ENCODE assay signal across 8 mouse cellular contexts in genomic region chr4:150087161-150087889, GRCm38 (mm10). TPM values are rescaled to one million over a fixed set of nuclear protein-coding genes. Genes with fewer than 3 reads are reported as not detected.
A peak's percentile ranks its signal among the peaks of the same experiment; 100 is the strongest.
DNase-seq lines count a peak whose midpoint lies in the region; ATAC-seq lines count a peak whose summit lies in the region.

Gene Gpr157 (plus strand): TSS chr4:150087365.

- H3K4me2 ChIP-seq in heart, embryonic 14.5 days (ENCODE audit: low read length), result peak within 1 kb of the TSS; percentile 96
- peak within 1 kb of the TSS; percentile 92 for H3K4me2 ChIP-seq in liver, embryonic 13.5 days
- peak within 1 kb of the TSS; percentile 98 for H3K4me2 ChIP-seq in stomach, embryonic 16.5 days (ENCODE audit: low read depth, low read length)

- H3K27ac ChIP-seq in brown adipose tissue, adult 24 weeks (replicated peaks; ENCODE audit: low read depth, low read length), result peak within 1 kb of the TSS; percentile 24; the same call in 1 of the 2 replicates
- peak within 1 kb of the TSS; percentile 71 to 87 for H3K27ac ChIP-seq in heart, embryonic 14.5 days (replicated peaks in 1 of 2; ENCODE audit: control insufficient read depth in 1 of 2, insufficient read depth in 1 of 2, low read depth in 2 of 2, low read length in 2 of 2)
- H3K27ac ChIP-seq in liver, embryonic 13.5 days, result no peak within 1 kb of the TSS
- H3K27ac ChIP-seq in stomach, embryonic 16.5 days (ENCODE audit: low read length), result peak within 1 kb of the TSS; percentile 74

- peak; percentile 91 for DNase-seq in CD4-positive helper T cell, adult 2 months (ENCODE audit: low read depth, low spot score)
- DNase-seq in fibroblast of lung, adult 2 months (ENCODE audit: low read depth), result peak; percentile 90
- DNase-seq in kidney, postnatal 14 days, result peak; percentile 96
- DNase-seq in liver, embryonic 13.5 days, result peak; percentile 79
- peak; percentile 92 for DNase-seq in neural tube, embryonic 10.5 days (ENCODE audit: extremely low spot score, low spot score)

- H3K9ac ChIP-seq in heart, embryonic 14.5 days (ENCODE audit: low read length), result peak within 1 kb of the TSS; percentile 85
- H3K9ac ChIP-seq in liver, embryonic 13.5 days, result peak within 1 kb of the TSS; percentile 64; the same call in 1 of the 2 replicates
- peak within 1 kb of the TSS; percentile 80 for H3K9ac ChIP-seq in stomach, embryonic 16.5 days (ENCODE audit: low read length)

- no peaks in the 10 kb centered on the region; the same call in 1 of the 2 replicates for H3K36me3 ChIP-seq in heart, embryonic 14.5 days (ENCODE audit: control insufficient read depth, insufficient read depth, low read length)
- no peaks in the 10 kb centered on the region for H3K36me3 ChIP-seq in liver, embryonic 13.5 days
- no peaks in the 10 kb centered on the region for H3K36me3 ChIP-seq in stomach, embryonic 16.5 days (ENCODE audit: control insufficient read depth, insufficient read depth, low read length)

- no peaks in the 10 kb centered on the region for H3K27me3 ChIP-seq in heart, embryonic 14.5 days (ENCODE audit: control insufficient read depth, insufficient read depth, low read length)
- peaks cover 43% of the 10 kb centered on the region for H3K27me3 ChIP-seq in liver, embryonic 13.5 days
- no peaks in the 10 kb centered on the region for H3K27me3 ChIP-seq in stomach, embryonic 16.5 days (ENCODE audit: control insufficient read depth, insufficient read depth, low read length)

- peak within 1 kb of the TSS; percentile 79 for H3K4me3 ChIP-seq in brown adipose tissue, adult 24 weeks (ENCODE audit: insufficient read depth, low read depth, low read length)
- H3K4me3 ChIP-seq in heart, embryonic 14.5 days (ENCODE audit: control insufficient read depth in 1 of 2, insufficient read depth in 1 of 2, low read depth in 1 of 2, low read length in 2 of 2), result peak within 1 kb of the TSS; percentile 66 to 71
- peak within 1 kb of the TSS; percentile 62 for H3K4me3 ChIP-seq in liver, embryonic 13.5 days (replicated peaks)
- peak within 1 kb of the TSS; percentile 73 for H3K4me3 ChIP-seq in stomach, embryonic 16.5 days (replicated peaks; ENCODE audit: low read length)

- H3K9me3 ChIP-seq in heart, embryonic 14.5 days (ENCODE audit: control insufficient read depth, low read length), result no peaks in the 10 kb centered on the region
- no peaks in the 10 kb centered on the region for H3K9me3 ChIP-seq in liver, embryonic 13.5 days (replicated peaks)
- H3K9me3 ChIP-seq in stomach, embryonic 16.5 days (replicated peaks; ENCODE audit: control insufficient read depth, low read length), result no peaks in the 10 kb centered on the region

- peak; percentile 93 for ATAC-seq in heart, embryonic 14.5 days (ENCODE audit: insufficient number of reproducible peaks, insufficient read depth, low FRiP score, low read depth)
- ATAC-seq in liver, embryonic 13.5 days (ENCODE audit: low read depth), result peak; percentile 97
- ATAC-seq in stomach, embryonic 16.5 days (ENCODE audit: insufficient read depth, low FRiP score), result peak; percentile 96

- WGBS in heart, embryonic 14.5 days, result under 1% methylated on average over 51 of the region's 56 CpGs
- under 1% methylated on average over 56 of the region's 56 CpGs for WGBS in liver, embryonic 13.5 days (ENCODE audit: insufficient replicate concordance)
- WGBS in stomach, embryonic 16.5 days, result 0% methylated on average over 52 of the region's 56 CpGs

- H3K4me1 ChIP-seq in brown adipose tissue, adult 24 weeks (ENCODE audit: control insufficient read depth, insufficient read depth, insufficient read length, low read length), result peaks cover 11% of the 10 kb centered on the region
- peaks cover 15 to 28% of the 10 kb centered on the region in 2 experiments for H3K4me1 ChIP-seq in heart, embryonic 14.5 days (ENCODE audit: control insufficient read depth in 2 of 2, insufficient read depth in 2 of 2, low read length in 2 of 2)
- peaks cover 15% of the 10 kb centered on the region for H3K4me1 ChIP-seq in liver, embryonic 13.5 days (replicated peaks)
- H3K4me1 ChIP-seq in stomach, embryonic 16.5 days (ENCODE audit: control insufficient read depth, insufficient read depth, low read length), result peaks cover 26% of the 10 kb centered on the region; the same call in 1 of the 2 replicates

RNA-seq across cellular contexts. Expression of gene Gpr157, which starts in this region (rescaled TPM):
- polyA plus RNA-seq in brown adipose tissue, adult 24 weeks (2012; ENCODE audit: insufficient read depth, insufficient read length, missing spikeins), result 2.0 and 2.4 TPM in 2 replicates
- 2.2 TPM in 2 replicates for polyA plus RNA-seq in heart, embryonic 14.5 days (2014; fragmentation: Nextera tagmentation; extraction: Ambion mirVana)
- 0.10 and 0.12 TPM in 2 replicates for polyA plus RNA-seq in liver, embryonic 13.5 days (2015; fragmentation: Nextera tagmentation; extraction: Ambion mirVana)
- polyA plus RNA-seq in stomach, embryonic 16.5 days (2015; fragmentation: Nextera tagmentation; extraction: Ambion mirVana), result 1.5 TPM in 2 replicates

Comparison
In these comparisons a context has a peak if more than half of its experiments do, and no peak if none do; other contexts are left out.
1. Peak in DNase-seq, ATAC-seq, H3K4me3 ChIP-seq, H3K9ac ChIP-seq and H3K4me2 ChIP-seq in liver, embryonic 13.5 days; RNA of the gene not detected or under 1 TPM.